Mouse (Mus musculus) embryo, embryonic 10.5 days (tissue): ENCODE measurements at regions not wholly inside any gene's neighbourhood (a gene's known extent, or its start where the extent isn't known, plus 50 kb on each side); places are given as distances from the start of the nearest gene placed in this dataset.

ENCODE experiments used
- DNase-seq: peaks from one replicate; pipeline ENCODE4 v3.0.0-alpha.2; 2015; ENCODE audit warnings: low spot score

GRCm38 (mm10) chr14:9191664-9192063 is 525.6 kb upstream of the 4930452B06Rik start:
- DNase-seq: no peak

- no peak for DNase-seq
Observed at GRCm38 (mm10) chr14:9161336-9161735, 495.3 kb upstream of the 4930452B06Rik start.

- DNase-seq: peak; percentile 64
Observed at GRCm38 (mm10) chr14:9157941-9158340, 491.9 kb upstream of the 4930452B06Rik start.

GRCm38 (mm10) chr14:9150841-9151240 is 484.8 kb upstream of the 4930452B06Rik start:
- DNase-seq: peak; percentile 39

GRCm38 (mm10) chr14:9146595-9147219 is 480.7 kb upstream of the 4930452B06Rik start:
- no peak for DNase-seq

GRCm38 (mm10) chr14:9105708-9106107 is 439.7 kb upstream of the 4930452B06Rik start:
- no peak for DNase-seq

- no peak for DNase-seq
Observed at GRCm38 (mm10) chr14:9089625-9090326, 423.7 kb upstream of the 4930452B06Rik start.

GRCm38 (mm10) chr14:9087103-9087502 is 421.1 kb upstream of the 4930452B06Rik start:
- DNase-seq: no peak

- DNase-seq: no peak
Observed at GRCm38 (mm10) chr14:9079632-9080031, 413.6 kb upstream of the 4930452B06Rik start.

GRCm38 (mm10) chr14:9079014-9079413 is 413.0 kb upstream of the 4930452B06Rik start:
- no peak for DNase-seq

GRCm38 (mm10) chr14:9071176-9071575 is 405.1 kb upstream of the 4930452B06Rik start:
- DNase-seq: no peak

- DNase-seq: peak; percentile 25
Observed at GRCm38 (mm10) chr14:9060058-9060457, 394.0 kb upstream of the 4930452B06Rik start.

GRCm38 (mm10) chr14:9028811-9029210 is 362.8 kb upstream of the 4930452B06Rik start:
- DNase-seq: no peak

- DNase-seq: no peak
Observed at GRCm38 (mm10) chr14:9015826-9016225, 349.8 kb upstream of the 4930452B06Rik start.

- no peak for DNase-seq
Observed at GRCm38 (mm10) chr14:9003034-9003433, 337.0 kb upstream of the 4930452B06Rik start.

- DNase-seq: no peak
Observed at GRCm38 (mm10) chr14:9000408-9001092, 334.5 kb upstream of the 4930452B06Rik start.

GRCm38 (mm10) chr14:8999815-9000214 is 333.8 kb upstream of the 4930452B06Rik start:
- DNase-seq: no peak

- no peak for DNase-seq
Observed at GRCm38 (mm10) chr14:8993421-8993820, 327.4 kb upstream of the 4930452B06Rik start.

- DNase-seq: no peak
Observed at GRCm38 (mm10) chr14:8985086-8985793, 319.2 kb upstream of the 4930452B06Rik start.

- DNase-seq: no peak
Observed at GRCm38 (mm10) chr14:8961554-8961953, 295.5 kb upstream of the 4930452B06Rik start.

- peak; percentile 22 for DNase-seq
Observed at GRCm38 (mm10) chr14:8952853-8953397, 286.9 kb upstream of the 4930452B06Rik start.

GRCm38 (mm10) chr14:8948751-8949150 is 282.7 kb upstream of the 4930452B06Rik start:
- DNase-seq: no peak
